Mouse (Mus musculus) heart, postnatal 0 days (tissue): Measurements from ENCODE around the gene Ap2a1.

Source experiments
- CTCF ChIP-seq: IDR thresholded peaks from 2 replicates; pipeline ENCODE4 v1.5.1; 2016; ENCODE audit warnings: antibody characterized with exemption, control low read depth, low read depth
- EP300 ChIP-seq: IDR thresholded peaks from 2 replicates; pipeline ENCODE4 v1.6.1; 2016; ENCODE audit warnings: antibody characterized with exemption, low read depth

DNA sequence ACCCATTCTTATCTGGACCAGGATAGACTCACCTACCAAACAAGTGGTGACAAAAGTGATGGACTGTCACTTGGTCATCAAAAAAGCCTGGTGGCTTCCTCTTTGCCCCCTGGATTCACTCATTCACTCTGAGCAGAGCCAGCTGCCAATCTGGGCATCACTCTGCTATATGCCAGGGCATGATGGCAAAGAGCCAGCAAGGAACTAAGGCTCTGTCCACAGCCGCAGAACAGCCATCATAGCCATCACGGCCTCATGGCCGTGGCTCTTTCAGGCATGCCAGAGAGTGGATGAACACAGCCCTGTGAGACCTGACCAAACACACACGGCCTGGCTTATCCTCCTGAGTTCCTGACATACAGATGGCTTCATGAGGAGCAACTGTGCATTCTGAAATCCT is 38.6 kb downstream of the Ap2a1 start:
- TF ChIP-seq CTCF (no peak), EP300 (no peak)
